Mouse (Mus musculus) testis, postnatal 10 days (tissue): ENCODE measurements around the gene Ap5s1.

Experiments used
- DNase-seq: peaks from one replicate; pipeline ENCODE4 v3.0.0; 2021; ENCODE audit warnings: low spot score

The Ap5s1 gene

GRCm38 (mm10) chr2:131206778-131207177 is at the start of gene Ap5s1:
Ap5s1 (plus strand) TSS chr2:131207078.
- DNase-seq: no peak

GRCm38 (mm10) chr2:131159491-131159910 is 47.4 kb upstream of the Ap5s1 start:
- DNase-seq: peak; percentile 60

DNA sequence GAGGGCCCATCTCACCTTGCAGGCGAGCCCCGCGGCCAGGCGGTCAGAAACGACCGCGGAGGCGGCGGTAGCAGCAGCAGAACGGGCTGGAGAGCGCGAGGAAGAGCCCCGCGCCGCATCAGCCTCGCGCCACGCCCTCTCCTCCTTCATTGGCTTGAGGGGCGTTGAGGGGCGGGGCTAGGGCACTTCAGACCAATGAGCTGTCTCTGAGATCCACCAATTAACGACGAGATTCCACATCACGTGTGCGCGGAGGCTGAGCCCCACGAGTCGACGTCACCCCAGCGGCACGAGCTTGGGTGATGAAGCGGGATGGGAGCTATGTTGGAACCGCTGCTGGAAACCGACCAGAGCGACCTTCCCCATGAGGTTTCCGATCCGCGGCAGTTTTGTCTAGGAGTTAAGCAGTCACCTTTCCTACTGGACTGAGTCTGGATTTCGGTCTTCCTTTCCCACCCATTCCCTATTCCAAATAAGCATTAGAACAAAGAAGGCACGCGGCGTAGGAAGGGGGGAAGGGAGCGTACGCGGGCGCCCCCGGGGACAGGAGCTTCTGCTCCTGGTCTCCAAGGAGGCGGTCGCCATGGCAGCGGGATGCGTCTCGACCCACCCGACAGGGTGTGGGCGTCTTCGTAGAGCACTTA is 46.8 kb upstream of the Ap5s1 start, which contains the start of gene 1700037H04Rik:
Gene 1700037H04Rik, minus strand, starts transcription at position 144 of the 644 bp plus-strand sequence.
- DNase-seq: peak; percentile 99

GRCm38 (mm10) chr2:131160671-131161111 is 46.2 kb upstream of the Ap5s1 start:
- peak; percentile 48 for DNase-seq

DNA sequence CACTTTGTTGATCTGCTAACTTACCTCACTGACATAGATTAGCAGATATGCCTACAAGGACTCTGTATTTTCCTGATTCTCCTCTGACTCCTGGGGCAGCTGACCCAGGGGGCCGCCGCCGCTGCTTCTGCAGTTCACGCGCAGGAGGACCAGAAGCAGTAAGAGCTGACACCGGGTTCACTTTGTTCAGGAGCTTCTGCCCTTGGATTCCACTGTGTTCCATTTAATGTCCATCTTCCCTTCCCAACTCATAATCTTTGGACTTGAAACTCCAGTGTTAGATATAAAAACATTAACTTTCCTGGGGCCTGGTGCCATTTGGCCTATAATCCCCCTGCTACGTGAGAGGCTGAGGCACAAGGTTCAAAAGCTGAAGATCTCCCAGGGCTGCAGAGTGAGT is 43.0 kb upstream of the Ap5s1 start:
- no peak for DNase-seq

DNA sequence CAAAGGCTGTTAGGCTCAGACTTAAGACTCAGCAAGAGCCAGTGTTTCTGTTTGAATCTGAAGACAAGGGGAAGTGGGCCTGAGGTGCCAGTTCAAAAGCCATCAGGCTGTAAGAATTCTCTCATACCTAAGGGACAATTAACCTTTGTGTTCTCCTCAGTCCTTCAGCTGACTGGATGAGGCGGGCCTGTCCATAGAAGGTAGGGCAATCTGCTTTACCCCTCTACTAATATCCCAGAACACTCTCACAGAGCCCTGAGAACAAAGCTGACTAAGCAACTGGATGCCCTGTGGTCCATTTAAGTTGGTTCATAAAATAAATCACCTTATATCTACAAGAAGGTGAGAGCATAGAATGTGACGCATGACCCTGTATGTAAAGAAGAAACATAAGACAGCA is 40.7 kb upstream of the Ap5s1 start:
- no peak for DNase-seq

DNA sequence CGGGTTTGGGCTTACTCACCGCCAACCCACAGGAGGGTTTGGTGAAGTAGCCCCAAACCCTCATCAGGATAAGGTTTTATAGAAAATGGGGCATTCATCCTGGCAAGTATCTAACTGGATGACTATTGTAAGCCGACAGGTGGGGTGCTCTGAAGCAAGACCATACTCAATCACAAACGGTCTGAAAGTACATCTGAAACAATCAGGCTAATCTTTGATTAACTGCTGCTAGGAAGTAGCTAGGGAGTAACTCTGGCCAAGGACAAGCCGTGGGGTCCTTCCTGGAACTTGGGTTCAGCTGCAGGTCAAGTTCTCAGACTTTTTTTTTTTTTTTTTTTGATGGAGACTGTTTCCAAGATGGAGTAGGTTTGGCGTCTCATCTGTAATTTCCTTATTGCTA is 38.9 kb upstream of the Ap5s1 start:
- no peak for DNase-seq

DNA sequence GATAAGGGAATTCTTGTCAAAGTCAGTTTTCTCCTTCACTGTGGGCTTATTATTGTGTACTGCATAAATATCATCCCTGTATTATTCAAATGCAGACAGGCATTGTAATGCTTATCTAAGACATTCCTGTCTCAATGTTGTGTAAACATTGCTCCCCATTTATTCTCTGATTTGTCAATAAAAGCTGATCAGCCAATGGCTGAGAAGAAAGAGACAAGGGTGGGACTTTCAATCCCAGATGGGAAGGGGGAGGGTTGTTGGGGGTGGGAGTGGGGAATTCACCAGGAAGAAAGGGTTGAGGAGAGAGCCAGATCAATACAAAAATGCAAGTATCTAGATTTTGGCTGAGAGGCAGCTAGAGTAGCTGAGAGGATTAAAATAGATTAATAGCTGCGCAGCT is 38.0 kb upstream of the Ap5s1 start:
- DNase-seq: no peak

- no peak for DNase-seq
These were observed 35.9 kb upstream of the Ap5s1 start for GRCm38 (mm10) chr2:131170936-131171335.

- DNase-seq: peak; percentile 78
These were observed 35.3 kb upstream of the Ap5s1 start for GRCm38 (mm10) chr2:131171401-131172104.

DNA sequence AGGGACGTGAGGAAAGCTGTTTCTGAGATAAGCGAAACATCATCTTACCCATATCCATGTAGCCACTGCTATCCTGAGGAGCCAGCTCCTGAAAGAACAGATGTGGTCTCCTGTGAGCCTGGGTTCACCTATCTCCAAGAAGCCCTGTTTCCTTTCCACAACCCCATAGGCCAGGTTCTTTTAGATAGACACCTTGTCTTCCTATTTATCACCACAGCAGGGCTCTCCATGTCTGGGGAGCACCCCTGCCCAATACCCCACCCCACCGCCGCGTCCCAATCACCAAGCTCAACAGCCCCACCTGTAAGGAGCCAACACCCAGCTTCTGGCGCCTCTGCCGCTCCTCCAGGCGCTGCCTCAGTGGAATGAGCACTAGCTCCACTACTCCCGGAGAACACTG is 34.6 kb upstream of the Ap5s1 start:
- peak; percentile 45 for DNase-seq

DNA sequence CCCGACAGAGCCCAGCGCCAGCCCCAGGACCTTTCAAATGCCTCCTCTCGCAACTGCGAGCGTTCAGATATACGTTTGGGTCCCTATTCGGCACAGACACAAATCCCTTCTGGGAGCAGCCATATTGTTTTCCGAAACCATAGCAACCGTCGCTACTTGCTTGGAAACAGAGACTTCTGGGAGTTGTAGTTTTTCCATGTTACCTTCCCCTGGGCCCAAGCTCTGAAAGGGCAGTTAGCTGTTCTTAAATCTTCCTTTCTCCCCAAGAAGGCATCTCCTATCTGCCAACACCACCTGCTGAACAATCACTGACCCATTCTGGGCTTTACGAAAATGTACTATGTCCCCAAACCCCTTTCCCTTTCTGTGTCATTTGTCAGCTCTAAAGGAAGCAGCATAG is 32.2 kb upstream of the Ap5s1 start:
- peak; percentile 54 for DNase-seq

- DNase-seq: no peak
These were observed 31.5 kb upstream of the Ap5s1 start for GRCm38 (mm10) chr2:131175286-131175944.

GRCm38 (mm10) chr2:131175945-131176309 is 31.0 kb upstream of the Ap5s1 start:
- no peak for DNase-seq

DNA sequence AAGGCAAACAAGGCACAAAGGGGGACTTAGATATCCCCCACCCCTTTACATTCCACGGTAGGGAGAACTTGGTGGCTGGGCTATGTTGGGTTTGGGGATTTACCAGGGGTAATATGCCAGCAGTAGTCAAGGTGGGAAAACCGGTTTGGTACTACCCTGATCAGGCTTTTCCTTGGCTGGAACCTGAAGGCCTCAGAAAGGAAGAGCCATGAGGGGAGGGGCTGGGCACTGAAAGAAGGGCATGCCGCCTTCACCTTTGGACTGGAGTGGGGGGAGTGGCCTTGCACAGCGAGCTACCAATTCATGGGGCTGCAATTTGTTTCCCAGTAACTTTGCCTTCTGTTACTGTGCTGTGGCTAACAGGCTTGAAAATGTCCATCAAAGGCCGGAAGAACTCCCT is 30.4 kb upstream of the Ap5s1 start:
- DNase-seq: peak; percentile 40

DNA sequence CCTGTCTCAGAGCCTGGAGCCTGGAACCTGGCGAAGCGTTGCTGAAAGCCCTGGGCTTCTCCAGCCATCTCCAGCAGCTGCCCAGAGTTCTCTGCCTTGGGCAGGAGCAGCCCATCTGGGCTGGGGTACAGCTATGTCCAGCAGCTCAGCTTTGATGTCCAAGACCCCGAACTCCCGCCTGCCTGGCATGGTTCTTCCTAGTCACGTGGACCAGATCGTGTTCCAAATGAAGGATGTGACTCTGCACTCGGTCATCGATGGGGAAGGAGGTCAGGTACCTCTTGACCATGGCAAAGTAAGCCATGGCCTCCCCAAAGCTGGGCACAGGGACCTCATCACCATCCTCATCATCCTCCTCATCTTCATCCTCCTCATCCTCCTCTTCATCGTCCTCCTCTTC is 28.9 kb upstream of the Ap5s1 start:
- no peak for DNase-seq

- DNase-seq: peak; percentile 58
These were observed 28.0 kb upstream of the Ap5s1 start for GRCm38 (mm10) chr2:131178828-131179245.

DNA sequence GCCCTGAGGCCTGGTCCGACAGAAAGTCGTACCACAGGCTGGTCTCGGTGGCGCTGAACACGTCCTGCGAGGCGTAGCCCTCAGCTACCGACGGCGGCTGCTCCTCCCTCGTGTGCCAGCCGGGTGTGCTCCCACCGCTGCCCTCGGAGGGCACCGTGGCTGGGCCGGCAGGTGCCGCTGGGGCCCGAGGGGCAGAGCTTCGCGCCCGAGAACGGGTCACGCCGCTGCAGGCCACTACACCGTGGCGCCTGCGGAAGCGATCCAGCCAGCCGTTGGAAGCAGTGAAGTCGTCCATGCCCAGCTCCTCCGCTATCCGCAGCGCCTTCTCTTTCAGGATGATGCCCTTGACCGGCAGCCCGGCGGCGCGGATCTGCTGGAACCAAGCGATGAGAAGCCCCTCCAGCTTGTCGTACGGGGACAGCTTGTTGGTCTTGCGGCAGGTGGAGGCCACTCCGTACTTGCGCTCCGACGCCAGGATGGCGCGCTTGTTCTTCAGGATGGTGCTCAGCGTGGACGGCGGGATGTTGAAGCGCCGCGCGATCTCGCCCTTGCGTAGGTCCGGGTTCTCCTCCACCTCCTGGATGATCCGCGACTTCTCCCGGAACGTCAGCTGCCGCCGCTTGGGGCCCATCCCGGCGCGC is 27.5 kb upstream of the Ap5s1 start:
- peak; percentile 76 for DNase-seq

- peak; percentile 92 for DNase-seq
These were observed 26.8 kb upstream of the Ap5s1 start, which contains the start of gene Cenpb for GRCm38 (mm10) chr2:131179990-131180587. Cenpb (minus strand) TSS chr2:131180067.

GRCm38 (mm10) chr2:131186343-131186742 is 20.5 kb upstream of the Ap5s1 start:
- DNase-seq: no peak

DNA sequence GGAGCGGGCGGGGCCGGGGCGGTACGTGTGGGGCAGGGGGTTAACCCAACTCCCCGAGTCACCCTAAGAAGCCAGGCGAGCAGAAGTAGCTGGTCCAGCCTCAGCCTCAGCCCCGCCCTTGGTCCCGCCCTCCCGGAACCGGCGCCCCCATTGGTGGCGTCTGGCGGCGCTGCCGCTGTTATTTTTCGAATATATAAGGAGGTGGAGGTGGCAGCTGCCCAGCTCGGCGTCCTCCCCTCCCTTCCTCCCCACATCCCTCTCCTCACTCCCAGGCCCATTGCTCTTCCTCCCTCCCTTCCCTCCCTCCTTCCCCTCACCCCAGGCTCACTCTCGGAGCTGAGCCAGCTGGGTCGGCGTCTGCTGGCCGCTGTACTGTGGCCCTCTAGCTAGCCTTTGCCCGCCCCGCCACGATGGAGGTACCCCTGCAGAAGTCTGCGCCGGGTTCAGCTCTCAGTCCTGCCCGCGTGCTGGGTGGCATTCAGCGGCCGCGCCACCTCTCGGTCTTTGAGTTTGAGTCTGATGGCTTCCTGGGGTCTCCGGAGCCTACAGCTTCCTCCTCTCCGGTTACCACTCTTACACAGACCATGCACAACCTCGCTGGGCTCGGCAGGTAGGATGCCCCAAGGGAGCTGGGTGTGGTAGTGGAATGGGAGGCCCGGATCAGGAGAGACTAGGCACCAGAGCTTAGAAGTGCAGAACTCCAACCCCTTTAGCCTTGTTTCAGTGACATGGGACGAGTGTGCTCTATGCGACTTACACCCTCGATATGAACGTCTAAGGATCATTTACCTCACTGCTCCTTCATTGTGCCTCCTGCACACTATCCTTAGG is 19.9 kb upstream of the Ap5s1 start, which contains the start of the genes Cdc25b and Spef1:
Gene Cdc25b, plus strand, starts transcription at position 179 of the 831 bp plus-strand sequence.
Gene Spef1, minus strand, starts transcription at position 512 of the 831 bp plus-strand sequence.
- DNase-seq: peak; percentile 93
